In the genomic region with DNA sequence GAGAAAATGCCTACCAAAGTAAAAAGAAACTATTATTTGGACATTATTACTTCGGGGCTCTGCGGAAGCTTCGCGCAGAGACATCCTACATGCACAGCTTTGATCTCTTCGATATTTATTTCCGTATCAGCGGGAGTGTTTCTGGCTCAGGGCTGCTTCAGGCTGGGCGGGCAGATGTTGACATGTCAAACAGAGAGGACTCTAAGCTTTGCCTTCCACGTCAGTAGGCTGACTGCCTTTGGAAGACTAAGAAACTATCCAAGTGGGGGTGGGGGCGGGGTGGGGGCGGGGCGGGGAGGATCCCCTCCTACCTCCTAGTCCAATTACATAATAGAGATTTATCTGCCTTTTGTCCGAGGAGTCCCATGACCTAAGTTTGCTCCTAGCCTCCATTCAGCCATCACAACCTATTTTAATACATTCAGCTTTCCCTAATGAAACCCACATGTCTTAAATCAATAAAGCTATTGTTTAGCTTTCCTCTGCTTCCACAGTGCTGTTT, we compare ENCODE assay signal across 8 mouse cellular contexts.
DNase-seq lines count a peak whose midpoint lies in the region.

No protein-coding gene starts in this region.

- no peaks in the 10 kb centered on the region for H3K36me3 ChIP-seq in hindbrain, embryonic 10.5 days

- peak overlapping the region; percentile 84 for H3K27ac ChIP-seq in hindbrain, embryonic 10.5 days

- H3K9me3 ChIP-seq in hindbrain, embryonic 10.5 days, result no peaks in the 10 kb centered on the region

- H3K4me3 ChIP-seq in hindbrain, embryonic 10.5 days, result no peak overlapping the region

- DNase-seq in adrenal gland, postnatal 10 days, result peak; percentile 8
- no peak for DNase-seq in adrenal gland, adult 2 months
- peak; percentile 17 for DNase-seq in NIH3T3 (ENCODE audit: low read depth)
- peak; percentile 66 for DNase-seq in hindbrain, embryonic 10.5 days (ENCODE audit: low spot score)
- DNase-seq in lung, postnatal 4 days, result peak; percentile 12 to 35
- no peak for DNase-seq in gastrocnemius, adult 8-10 months (ENCODE audit: low spot score in 2 of 2)
- no peak for DNase-seq in left cerebral cortex, postnatal 14 days (ENCODE audit: low spot score in 2 of 2)
- DNase-seq in kidney, adult 11 months, result no peak

- WGBS in hindbrain, embryonic 10.5 days, result 24% methylated on average over 13 of the region's 13 CpGs

- intact Hi-C loops in left cerebral cortex, postnatal 14 days (cut with DNase I), result no loop called here

- peaks cover 33% of the 10 kb centered on the region for H3K4me1 ChIP-seq in hindbrain, embryonic 10.5 days (replicated peaks)

- peaks cover 25% of the 10 kb centered on the region for H3K27me3 ChIP-seq in hindbrain, embryonic 10.5 days (ENCODE audit: insufficient read depth, poor library complexity, severe bottlenecking)

Comparison
In these comparisons a context has a peak if more than half of its experiments do, and no peak if none do; other contexts are left out.
1. DNase-seq: peak in adrenal gland, postnatal 10 days (single experiment), NIH3T3 (single experiment), hindbrain, embryonic 10.5 days (single experiment) and lung, postnatal 4 days (2 of 2); none in adrenal gland, adult 2 months (single experiment), gastrocnemius, adult 8-10 months (0 of 2), left cerebral cortex, postnatal 14 days (0 of 2) and kidney, adult 11 months (single experiment).